Mouse (Mus musculus): ENCODE measurements around the gene Syngr3. TPM values are rescaled to one million over a fixed set of nuclear protein-coding genes. Genes with fewer than 3 reads are reported as not detected.
"Not testable (repeated sequence)": the region's sequence is repeated elsewhere in the genome, so short reads cannot be mapped to it uniquely, and the experiment has no call there.

Syngr3 gene
- polyA plus RNA-seq, 1 experiment = 94.2 TPM

- no peak for DNase-seq (ENCODE audit: low read depth)
- no peak for TF ChIP-seq CTCF (IDR thresholded peaks at IDR 0.05; ENCODE audit: borderline replicate concordance, extremely low read depth, insufficient read depth, insufficient read length)
- TF ChIP-seq POLR2A (IDR thresholded peaks at IDR 0.05; ENCODE audit: borderline replicate concordance, extremely low read depth, insufficient read depth, insufficient read length, poor library complexity, severe bottlenecking) = no peak
Observed at GRCm38 (mm10) chr17:24728184-24728583, 38.4 kb upstream of the Syngr3 start.

DNA sequence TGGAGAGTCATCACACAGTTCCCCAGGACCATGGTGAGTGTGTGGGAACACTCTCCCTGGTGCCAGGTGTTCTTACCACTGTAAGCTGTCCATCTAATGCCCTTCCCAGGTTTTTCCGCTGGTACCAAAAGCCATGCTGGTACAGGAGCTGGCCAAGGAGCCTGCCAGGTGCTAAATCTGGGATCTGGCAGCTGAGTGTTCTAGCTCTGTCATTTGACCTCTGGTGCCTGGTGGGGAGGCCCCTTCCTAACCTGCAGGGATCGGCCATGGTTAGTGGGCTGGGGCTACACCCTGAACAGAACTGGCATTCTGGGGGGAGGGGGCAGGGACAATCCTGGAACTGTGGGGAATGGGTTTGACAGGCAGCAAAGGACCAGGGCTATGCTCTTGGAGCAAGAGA lies 37.9 kb upstream of the Syngr3 start, which contains the start of gene Rpl3l:
Gene Rpl3l (plus strand): TSS at position 203 of the 400 bp plus-strand sequence.
- DNase-seq (ENCODE audit: low read depth) = no peak
- TF ChIP-seq CTCF (IDR thresholded peaks at IDR 0.05; ENCODE audit: borderline replicate concordance, extremely low read depth, insufficient read depth, insufficient read length) = no peak
- TF ChIP-seq POLR2A (IDR thresholded peaks at IDR 0.05; ENCODE audit: borderline replicate concordance, extremely low read depth, insufficient read depth, insufficient read length, poor library complexity, severe bottlenecking) = no peak

DNA sequence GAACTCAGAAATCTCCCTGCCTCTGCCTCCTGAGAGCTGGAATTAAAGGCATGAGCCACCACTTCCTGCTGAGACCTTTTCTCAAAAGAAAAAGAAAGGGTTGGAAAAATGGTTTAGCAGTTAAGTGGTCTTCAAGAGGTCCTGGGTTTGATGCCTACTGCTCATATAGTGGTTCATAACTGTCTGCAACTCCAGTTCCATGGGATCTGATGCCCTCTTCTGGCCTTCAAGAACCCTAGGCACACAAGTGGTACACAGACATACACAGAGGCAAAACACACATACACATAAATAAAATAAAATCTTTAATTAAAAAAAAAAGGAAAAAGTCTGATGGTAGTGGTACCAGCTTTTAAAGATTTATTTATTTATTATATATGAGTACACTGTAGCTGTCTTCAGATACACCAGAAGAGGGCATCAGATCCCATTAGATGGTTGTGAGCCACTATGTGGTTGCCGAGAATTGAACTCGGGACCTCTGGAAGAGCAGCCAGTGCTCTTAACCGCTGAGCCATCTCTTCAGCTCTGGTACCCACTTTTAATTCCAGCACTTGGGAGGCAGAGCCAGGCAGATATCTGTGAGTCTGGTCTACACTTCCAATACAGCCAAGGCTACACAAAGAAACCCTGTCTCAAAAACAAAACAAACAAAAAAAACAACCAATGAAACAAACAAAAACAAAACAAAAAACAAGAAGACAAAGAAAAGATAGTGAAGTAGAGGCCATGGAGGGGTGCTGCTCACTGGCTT lies 36.1 kb upstream of the Syngr3 start:
- DNase-seq (ENCODE audit: low read depth) = no peak

DNA sequence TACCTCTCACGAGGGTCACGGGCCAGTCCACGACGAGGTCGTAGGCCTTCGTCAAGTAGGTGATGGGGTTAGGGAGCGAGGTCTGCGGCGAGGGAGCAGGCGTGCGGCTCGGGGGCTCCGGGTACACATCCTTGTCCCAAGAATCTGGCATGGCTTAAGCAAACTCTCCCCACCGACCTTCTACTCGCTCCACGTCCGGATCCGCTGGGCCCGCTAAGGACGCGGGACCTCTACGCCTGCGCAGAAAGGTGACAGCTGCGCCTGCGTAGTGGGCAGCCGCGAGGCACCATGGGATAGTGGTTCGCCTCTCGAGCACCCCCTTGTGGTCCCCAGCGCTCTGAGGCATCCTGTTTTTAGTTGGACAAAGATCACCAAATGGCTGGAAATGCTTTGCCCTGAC lies 34.4 kb upstream of the Syngr3 start, which contains the start of gene Ndufb10:
Gene Ndufb10 (minus strand): TSS at position 295 of the 400 bp plus-strand sequence.
- TF ChIP-seq CTCF (IDR thresholded peaks at IDR 0.05; ENCODE audit: borderline replicate concordance, extremely low read depth, insufficient read depth, insufficient read length) (peak; percentile 98), POLR2A (IDR thresholded peaks at IDR 0.05; ENCODE audit: borderline replicate concordance, extremely low read depth, insufficient read depth, insufficient read length, poor library complexity, severe bottlenecking) (peak; percentile 57; the same call in 1 of the 2 replicates)

More for the DNA sequence above, 36.1 kb upstream of the Syngr3 start:
- TF ChIP-seq POLR2A (IDR thresholded peaks at IDR 0.05; ENCODE audit: borderline replicate concordance, extremely low read depth, insufficient read depth, insufficient read length, poor library complexity, severe bottlenecking) (no peak), CTCF (IDR thresholded peaks at IDR 0.05; ENCODE audit: borderline replicate concordance, extremely low read depth, insufficient read depth, insufficient read length) (no peak)

GRCm38 (mm10) chr17:24723881-24724180 lies 34.1 kb upstream of the Syngr3 start:
- no peak for TF ChIP-seq CTCF (IDR thresholded peaks at IDR 0.05; ENCODE audit: borderline replicate concordance, extremely low read depth, insufficient read depth, insufficient read length)
- no peak for TF ChIP-seq POLR2A (IDR thresholded peaks at IDR 0.05; ENCODE audit: borderline replicate concordance, extremely low read depth, insufficient read depth, insufficient read length, poor library complexity, severe bottlenecking)
- DNase-seq (ENCODE audit: low read depth) = no peak

More for the DNA sequence above, 34.4 kb upstream of the Syngr3 start, which contains the start of gene Ndufb10:
- DNase-seq (ENCODE audit: low read depth) = peak; percentile 97

DNA sequence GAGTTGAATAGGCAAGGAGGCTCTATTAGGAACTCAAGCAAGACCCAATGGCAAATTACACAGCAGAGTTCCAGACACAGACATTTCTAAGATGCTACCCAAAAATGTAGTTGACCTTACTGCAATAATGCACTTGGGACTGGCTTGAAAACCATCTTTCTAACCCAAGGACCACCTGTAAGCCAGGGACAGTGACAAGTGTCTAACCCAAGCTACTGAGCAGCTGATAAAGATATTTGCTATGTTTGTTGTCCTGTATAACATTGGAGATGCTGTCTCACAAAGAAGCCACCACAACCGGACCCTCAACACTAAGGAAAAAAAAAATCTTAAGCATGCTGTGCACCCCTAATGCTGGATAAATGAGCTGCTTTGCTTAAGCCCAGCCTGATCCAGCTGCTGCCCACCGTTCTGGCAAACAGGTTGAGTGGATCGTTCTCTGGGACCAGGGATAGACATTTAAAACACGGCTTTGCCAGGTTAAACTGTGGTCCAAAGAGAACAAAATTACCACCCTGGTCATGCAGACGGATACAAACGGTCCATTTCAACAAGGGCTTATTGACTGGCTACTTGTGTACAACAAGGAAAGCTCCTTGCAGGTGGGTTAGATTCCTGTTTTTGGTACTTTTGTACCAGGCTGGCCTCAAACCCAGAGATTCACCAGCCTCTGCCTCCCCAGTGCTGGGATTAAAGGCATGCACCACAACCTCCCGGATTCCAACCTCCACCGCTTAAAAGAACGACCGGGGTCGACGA lies 33.5 kb upstream of the Syngr3 start:
- no peak for TF ChIP-seq POLR2A (IDR thresholded peaks at IDR 0.05; ENCODE audit: borderline replicate concordance, extremely low read depth, insufficient read depth, insufficient read length, poor library complexity, severe bottlenecking)
- no peak for TF ChIP-seq CTCF (IDR thresholded peaks at IDR 0.05; ENCODE audit: borderline replicate concordance, extremely low read depth, insufficient read depth, insufficient read length)

GRCm38 (mm10) chr17:24722220-24722924 lies 32.6 kb upstream of the Syngr3 start:
- TF ChIP-seq POLR2A (IDR thresholded peaks at IDR 0.05; ENCODE audit: borderline replicate concordance, extremely low read depth, insufficient read depth, insufficient read length, poor library complexity, severe bottlenecking) = no peak
- no peak for TF ChIP-seq CTCF (IDR thresholded peaks at IDR 0.05; ENCODE audit: borderline replicate concordance, extremely low read depth, insufficient read depth, insufficient read length)
- no peak for DNase-seq (ENCODE audit: low read depth)

More for the DNA sequence above, 33.5 kb upstream of the Syngr3 start:
- DNase-seq (ENCODE audit: low read depth) = no peak

DNA sequence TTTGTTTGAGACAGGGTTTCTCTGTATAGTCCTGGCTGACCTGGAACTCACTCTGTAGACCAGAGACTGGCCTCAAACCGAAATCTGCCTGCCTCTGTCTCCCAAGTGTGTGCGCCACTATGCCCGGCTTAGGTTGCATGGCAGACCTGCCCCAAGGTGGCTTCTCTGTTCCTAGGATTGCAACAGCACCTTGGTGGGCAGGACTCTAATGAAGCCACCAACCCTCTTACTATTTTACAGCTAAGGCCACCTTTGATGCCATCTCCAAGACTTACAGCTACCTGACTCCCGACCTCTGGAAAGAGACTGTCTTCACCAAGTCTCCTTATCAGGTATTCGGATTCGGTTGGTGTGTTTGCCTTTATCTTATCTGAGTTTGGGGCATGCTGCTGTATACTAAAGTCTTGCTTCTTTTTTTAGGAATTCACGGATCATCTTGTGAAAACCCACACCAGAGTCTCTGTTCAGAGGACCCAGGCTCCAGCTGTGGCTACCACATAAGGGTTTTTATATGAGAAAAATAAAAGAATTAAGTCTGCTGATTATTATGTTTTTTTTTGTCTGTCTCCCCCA lies 31.7 kb upstream of the Syngr3 start:
- DNase-seq (ENCODE audit: low read depth) = not testable (repeated sequence)

DNA sequence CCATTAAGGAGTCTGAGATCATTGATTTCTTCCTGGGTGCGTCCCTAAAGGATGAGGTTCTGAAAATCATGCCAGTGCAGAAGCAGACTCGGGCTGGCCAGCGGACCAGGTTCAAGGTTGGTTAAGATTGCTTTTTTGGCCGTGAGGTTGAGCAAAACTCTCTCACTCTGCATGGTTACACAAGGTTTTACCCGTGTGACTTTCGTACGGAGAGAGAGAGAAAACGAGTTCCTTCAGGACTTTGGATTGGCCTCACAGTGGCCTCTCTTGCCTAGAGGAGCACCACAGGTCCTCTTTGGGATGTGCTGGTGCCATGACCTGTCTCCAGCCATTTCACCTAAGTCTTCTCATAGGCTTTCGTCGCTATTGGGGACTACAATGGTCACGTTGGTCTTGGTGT lies 30.9 kb upstream of the Syngr3 start:
- not testable (repeated sequence) for DNase-seq (ENCODE audit: low read depth)

DNA sequence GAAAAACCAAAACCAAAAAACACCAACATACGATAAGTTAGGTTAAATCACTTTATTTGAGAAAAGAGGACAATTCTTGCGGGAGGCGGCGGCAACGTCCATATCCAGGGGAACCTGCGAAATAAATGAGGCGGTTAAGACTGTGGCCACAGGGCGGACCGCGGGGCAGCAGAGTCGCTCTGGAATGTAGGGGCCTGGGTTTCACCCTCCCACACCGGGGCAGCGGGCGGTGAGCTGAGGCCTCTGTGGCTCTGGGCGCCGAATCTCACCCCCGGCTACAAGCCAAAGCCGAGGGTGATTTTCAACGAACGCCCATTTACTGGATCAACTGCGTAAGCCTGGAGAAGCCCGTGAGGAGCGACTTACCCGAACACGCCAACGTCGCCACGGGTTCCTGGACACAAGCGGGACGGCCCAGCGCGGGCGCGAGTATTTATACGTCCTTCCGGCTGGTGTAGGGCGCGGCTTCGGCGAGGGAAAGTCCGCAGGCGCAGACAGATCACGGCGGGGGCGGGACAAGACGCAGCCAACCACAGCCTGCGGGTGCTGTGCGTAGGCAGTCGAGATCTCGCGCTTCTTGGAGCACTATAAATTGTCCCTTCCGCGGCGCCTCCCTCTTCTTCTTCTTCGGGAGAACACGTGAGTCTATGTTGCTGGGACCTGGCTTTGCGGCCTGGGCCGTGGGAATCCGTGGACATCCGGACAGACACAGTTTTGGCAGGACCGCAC lies 29.9 kb upstream of the Syngr3 start:
- peak; percentile 100 for DNase-seq (ENCODE audit: low read depth)
- TF ChIP-seq POLR2A (IDR thresholded peaks at IDR 0.05; ENCODE audit: borderline replicate concordance, extremely low read depth, insufficient read depth, insufficient read length, poor library complexity, severe bottlenecking) = peak; percentile 85; the same call in 1 of the 2 replicates
- TF ChIP-seq CTCF (IDR thresholded peaks at IDR 0.05; ENCODE audit: borderline replicate concordance, extremely low read depth, insufficient read depth, insufficient read length) = no peak

DNA sequence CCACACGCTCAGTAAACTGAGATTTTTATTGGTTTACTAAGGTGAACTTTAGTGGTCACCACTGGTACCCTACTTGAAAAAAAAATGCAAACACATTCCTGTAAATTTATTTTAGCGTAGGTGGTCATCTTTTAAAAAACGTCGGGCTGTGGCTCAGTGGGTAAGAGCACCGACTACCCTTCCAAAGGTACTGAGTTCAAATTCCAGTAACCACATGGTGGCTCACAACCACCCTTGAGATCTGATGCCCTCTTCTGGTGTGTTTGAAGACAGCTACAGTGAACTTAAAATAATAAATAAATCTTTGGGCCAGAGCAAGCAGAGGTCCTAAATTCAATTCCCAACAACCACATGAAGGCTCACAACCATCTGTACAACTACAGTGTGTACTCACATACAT lies 29.2 kb upstream of the Syngr3 start:
- TF ChIP-seq CTCF (IDR thresholded peaks at IDR 0.05; ENCODE audit: borderline replicate concordance, extremely low read depth, insufficient read depth, insufficient read length) = 0 out of 2 replicates have a peak, but pooled peaks have one; percentile 1

More for the DNA sequence above, 29.2 kb upstream of the Syngr3 start:
- not testable (repeated sequence) for DNase-seq (ENCODE audit: low read depth)

Data from brain, embryonic 14.5 days (tissue).